Mouse (Mus musculus) ZHBTc4 (cell line): ENCODE measurements around the gene Prss44.
A peak's percentile ranks its signal among the peaks of the same experiment; 100 is the strongest.
"Not testable (repeated sequence)": the region's sequence is repeated elsewhere in the genome, so short reads cannot be mapped to it uniquely, and the experiment has no call there.

Experiments
- DNase-seq: peaks from one replicate; pipeline ENCODE4 v3.0.0-alpha.2; 2011; ENCODE audit warnings: low read depth, low spot score

Prss44 gene

GRCm38 (mm10) chr9:110813789-110814188 lies at the start of gene Prss44:
Prss44 (plus strand) TSS chr9:110813994.
- DNase-seq, result peak; percentile 64

GRCm38 (mm10) chr9:110772336-110772735 lies 41.5 kb upstream of the Prss44 start:
- no peak for DNase-seq

- no peak for DNase-seq
Measured at GRCm38 (mm10) chr9:110774403-110775268, 39.2 kb upstream of the Prss44 start.

DNA sequence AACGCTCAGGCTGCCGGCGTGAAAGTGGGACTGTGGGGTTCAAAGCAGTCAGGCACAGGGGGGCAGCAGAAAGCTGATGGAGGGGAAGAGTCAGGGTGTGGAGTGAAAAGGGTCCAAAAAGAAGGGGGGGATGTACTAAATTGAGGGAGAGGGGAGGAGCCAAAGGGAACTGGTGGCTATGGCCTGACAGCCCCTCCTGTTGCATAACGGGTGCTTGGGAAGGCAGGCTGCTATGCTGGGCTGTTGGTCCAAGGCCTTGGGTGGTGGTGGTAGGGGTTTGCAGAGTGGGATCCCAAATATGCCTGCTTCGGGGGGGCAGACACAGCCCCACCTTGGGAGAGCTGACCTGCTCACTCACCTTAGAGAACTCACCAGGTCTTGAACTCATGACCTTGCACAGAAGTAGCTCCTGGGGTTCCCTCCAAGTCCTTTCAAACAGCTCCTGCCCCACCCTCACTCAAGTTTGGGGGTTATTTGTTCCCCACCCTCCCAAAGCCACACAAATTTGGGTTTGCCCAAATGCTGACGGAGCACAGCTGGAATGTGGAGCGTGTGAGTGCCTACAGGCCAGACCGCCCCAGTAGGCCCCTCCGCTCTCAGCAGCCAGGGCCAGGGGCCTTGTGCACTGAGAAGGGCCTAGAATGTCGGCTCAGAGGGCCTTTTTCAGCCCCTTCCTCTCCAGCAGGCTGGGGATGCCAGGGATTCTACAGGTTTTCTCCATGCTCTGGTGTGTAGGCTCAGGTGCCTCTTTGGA lies 38.3 kb upstream of the Prss44 start:
- no peak for DNase-seq

DNA sequence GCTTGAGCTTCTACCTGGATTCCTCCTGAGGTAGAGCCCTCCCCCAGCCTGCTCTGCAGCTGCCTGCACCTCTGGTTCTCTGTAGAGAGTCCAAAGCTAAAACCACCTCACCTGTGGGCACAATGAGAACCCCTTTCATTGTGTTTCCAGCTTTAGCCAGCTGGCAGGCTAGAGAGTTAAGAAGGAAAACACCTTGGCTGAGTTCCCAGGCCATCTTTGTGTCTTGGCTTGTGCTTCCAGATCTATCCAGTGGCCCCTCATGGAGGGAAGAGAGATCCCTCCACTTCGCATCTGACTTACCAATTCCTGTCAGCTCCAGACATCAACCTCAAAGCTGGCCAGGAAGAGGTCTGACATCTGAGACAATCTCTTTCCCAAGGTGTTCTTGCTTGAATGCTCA lies 35.7 kb upstream of the Prss44 start:
- no peak for DNase-seq

DNA sequence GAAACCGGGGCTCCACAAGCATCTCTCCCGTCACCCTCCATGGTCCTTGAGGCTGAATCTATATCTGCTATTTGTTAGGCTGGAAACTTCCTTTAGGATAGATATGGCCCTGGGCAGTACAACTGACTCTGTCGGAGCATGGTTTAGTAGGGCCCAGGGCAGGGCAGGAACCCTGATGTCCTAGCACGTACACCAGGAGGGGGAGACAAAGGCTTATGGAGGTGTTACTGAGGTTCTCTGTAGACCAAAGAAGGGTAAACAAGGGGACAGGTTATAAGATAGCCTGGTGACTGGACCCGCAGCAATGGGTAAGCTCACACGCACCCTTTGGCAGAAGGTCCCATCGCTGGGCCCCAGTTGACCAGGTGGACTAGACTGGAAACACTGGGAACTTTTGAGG lies 35.2 kb upstream of the Prss44 start:
- no peak for DNase-seq

DNA sequence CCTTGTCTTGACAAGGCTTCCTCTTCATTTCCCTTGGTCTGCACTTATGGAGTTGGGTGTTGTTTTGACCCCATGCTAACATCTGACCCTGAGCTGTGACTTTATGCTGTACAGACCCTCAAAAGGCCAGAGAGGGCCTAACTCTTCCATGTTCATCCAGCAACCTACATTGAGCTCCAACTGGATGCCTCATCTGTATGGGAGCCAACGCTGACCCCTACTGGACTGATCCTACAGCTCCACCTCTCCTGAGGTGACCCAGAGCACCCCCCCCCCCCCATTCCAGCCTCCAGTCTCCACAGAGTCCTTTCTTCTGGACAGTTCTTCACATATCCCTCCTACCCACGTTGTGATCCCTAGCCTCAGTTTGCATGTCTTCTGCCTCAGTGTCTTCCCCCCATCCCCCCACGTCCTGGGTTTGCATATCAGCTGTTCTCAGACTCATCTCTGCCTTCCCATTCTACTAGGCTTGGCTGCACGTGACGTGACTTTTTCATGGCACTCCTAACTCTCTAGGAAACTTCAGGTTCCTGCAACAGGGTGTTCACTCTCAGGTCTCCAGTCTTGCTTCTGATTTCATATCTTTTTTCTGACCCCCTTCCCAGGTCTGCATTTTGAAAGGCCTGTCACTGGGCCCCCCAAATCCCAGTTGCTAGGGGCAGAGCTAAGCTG lies 34.4 kb upstream of the Prss44 start:
- DNase-seq, result peak; percentile 25

DNA sequence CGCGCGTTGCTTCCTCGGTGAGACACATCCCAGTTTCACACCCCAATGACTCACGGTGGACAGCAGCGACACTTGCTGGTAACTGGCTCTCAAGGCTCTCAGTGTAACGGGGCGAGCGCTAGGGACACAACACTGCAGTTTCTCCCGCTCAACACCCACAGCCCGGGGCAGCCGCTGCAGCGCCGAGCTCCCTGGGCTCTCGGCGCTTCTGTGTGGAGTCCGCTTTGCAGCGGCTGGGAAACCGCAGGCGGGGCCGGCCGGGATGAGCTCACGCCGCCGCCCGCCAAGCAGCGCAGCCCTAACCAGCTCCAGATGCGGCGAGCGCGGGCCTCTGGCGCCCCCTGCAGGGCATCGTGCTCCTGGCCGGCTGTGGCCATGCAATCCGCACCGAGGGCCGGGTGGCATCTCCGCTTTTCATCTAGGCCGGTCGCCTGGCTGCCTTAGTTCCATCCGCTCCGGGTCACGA lies 32.5 kb upstream of the Prss44 start:
- DNase-seq, result peak; percentile 95

- DNase-seq, result no peak
Measured at GRCm38 (mm10) chr9:110781731-110782130, 32.1 kb upstream of the Prss44 start.

- DNase-seq, result no peak
Measured at GRCm38 (mm10) chr9:110783611-110784010, 30.2 kb upstream of the Prss44 start.

- peak; percentile 67 for DNase-seq
Measured at GRCm38 (mm10) chr9:110788169-110788568, 25.6 kb upstream of the Prss44 start.

DNA sequence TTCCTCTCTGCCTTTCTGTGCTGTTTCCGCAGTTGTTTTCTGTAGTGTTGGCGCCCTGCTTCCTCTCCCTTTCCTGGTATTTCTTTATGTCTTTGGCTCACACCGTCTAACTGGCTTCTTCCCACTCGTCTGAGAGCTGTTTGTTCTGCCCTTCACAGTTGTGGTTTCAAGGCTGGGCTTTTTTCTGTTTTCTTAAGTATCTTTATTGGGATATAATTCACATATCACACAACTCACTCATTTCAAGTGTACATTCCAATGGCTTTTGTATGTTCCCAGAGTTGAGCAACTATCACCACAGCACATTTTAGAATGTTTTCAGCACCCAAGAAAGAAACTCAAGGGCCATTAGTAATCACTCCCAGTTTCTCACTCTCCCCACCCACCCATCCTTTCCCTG lies 23.3 kb upstream of the Prss44 start:
- DNase-seq, result no peak

GRCm38 (mm10) chr9:110797013-110797412 lies 16.8 kb upstream of the Prss44 start:
- peak; percentile 91 for DNase-seq

DNA sequence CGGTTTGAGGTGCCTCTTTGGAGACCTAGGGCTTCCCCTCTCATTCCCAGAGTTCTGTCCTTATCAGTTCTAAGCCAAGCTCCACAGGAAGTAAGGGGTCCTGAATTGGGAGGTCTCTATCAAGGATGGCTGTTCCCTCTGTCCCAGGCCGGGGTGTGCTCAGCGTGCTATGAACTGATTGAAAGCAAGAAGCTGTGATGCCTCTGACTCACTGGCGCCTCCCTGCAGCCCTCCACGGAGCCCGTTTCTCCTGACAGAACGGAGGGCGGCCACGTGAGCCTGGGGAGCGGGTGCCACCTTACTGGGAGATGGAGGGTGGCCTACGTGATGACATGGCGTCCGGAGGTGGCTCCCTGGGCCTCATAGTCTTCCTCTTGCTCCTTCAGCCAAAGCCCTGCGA lies 15.9 kb upstream of the Prss44 start, which contains the start of gene Prss42:
Gene Prss42 (plus strand): TSS at position 301 of the 400 bp plus-strand sequence.
- DNase-seq, result no peak

DNA sequence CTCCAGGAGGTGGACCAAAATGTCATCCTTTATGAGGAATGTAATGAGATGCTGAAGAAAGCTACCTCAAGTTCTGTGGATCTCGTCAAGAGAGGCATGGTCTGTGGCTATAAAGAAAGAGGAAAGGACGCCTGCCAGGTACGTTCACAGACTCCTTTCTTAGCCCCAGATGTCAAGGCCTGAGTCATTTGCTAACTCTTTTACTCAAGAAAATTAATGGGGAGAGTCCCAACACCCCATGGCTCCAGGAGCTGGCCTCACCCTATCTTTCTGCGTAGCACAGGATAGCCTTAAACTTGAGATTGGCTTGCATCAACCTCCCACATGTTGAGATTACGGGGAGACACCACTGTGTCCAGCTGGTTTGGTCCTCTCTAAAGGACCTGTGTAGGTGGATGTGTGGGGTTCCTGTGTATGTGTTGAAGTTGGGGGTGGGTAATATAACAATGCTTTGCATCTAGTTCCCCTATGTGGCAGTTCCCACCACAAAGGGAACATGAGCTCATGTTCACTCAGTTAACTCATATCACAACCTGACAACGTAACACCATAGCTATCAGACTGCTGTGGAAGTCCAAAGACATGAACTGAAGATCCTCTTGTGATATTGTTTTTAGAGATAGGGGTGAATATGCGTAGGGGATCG lies 12.8 kb upstream of the Prss44 start:
- no peak for DNase-seq

GRCm38 (mm10) chr9:110803294-110803693 lies 10.5 kb upstream of the Prss44 start:
- DNase-seq, result no peak

DNA sequence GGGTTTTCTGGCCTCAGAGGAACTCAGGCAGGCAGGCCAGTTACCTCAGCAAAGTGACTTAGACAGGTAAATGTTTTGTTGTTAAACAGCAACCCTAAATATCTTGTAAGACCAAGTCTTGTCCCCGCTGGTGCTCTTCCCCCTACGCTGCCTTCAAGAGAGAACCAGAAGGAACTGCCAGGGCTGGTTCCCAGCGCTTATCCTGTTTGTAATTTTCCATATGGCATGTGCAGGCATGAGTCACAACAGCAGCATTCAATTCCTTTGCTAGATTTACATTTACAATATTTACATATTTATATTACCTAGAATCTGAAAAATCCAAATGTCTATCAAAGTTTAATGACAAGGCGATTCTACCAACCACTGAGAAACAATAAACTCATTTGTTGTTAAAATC lies 3.7 kb upstream of the Prss44 start:
- no peak for DNase-seq

DNA sequence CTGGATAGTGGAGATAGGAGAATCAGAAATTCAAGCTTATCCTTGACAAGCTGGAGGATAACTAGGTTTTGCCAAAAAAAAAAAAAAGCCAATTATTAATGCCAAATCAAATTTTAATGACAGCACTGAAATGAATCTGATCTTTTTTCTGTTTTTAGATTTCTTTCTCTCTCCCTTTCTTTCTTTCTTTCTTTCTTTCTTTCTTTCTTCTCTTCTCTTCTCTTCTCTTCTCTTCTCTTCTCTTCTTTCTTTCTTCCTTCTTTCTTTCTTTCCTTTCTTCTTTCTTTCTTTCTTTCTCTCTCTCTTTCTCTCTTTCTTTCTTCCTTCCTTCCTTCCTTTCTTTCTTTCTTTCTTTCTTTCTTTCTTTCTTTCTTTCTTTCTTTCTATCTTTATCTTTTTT lies 6.8 kb downstream of the Prss44 start:
- DNase-seq, result not testable (repeated sequence)

GRCm38 (mm10) chr9:110821436-110821835 lies 7.6 kb downstream of the Prss44 start:
- no peak for DNase-seq

- no peak for DNase-seq
Measured at GRCm38 (mm10) chr9:110825426-110825825, 11.6 kb downstream of the Prss44 start.

DNA sequence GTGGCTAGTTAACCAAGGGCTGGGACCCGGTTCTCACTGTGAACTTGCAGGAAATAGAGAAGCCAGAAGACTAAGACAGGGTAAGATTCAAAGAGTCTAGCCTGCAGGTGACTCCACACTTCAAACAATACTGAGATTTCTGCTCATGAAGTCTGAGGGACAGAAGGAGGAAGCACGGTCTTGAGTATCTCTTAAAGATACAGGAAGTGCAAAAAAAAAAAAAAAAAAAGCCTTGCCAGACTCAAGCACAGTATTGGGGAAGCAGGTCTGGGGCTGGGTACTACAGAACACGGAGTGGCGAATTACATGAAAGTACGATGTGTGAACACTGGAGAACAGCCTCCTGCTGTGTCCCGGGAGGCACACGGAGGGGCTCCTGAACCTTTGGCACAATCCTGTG lies 12.0 kb downstream of the Prss44 start:
- DNase-seq, result no peak

DNA sequence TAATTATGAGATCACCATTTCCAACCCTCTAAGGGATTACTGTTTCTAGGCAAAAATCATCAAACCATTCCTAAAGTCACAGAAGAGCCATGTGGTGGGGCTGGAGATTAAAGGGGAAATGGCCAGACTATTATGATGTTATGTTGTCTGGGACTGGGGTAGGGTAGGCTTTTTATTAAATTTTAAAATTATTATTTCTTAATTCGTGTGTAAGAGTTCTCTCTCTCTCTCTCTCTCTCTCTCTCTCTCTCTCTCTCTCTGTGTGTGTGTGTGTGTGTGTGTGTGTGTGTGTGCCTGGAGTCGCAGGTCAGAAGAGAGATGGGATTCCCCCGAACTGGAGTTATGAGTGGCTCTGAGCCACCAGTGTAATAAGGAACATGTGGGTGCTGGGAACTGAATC lies 12.6 kb downstream of the Prss44 start, which contains the start of gene Prss43:
Gene Prss43 (plus strand): TSS at position 301 of the 400 bp plus-strand sequence.
- DNase-seq, result no peak
